Mouse (Mus musculus): ENCODE measurements around the gene Rsl1d1. TPM values are rescaled to one million over a fixed set of nuclear protein-coding genes. Genes with fewer than 3 reads are reported as not detected.

Rsl1d1 gene
- total RNA-seq (2014; rRNA removed) (25.0 and 28.7 TPM in 2 replicates), polyA plus RNA-seq (2012; rRNA removed) (4.2 and 4.5 TPM in 2 replicates)

DNA sequence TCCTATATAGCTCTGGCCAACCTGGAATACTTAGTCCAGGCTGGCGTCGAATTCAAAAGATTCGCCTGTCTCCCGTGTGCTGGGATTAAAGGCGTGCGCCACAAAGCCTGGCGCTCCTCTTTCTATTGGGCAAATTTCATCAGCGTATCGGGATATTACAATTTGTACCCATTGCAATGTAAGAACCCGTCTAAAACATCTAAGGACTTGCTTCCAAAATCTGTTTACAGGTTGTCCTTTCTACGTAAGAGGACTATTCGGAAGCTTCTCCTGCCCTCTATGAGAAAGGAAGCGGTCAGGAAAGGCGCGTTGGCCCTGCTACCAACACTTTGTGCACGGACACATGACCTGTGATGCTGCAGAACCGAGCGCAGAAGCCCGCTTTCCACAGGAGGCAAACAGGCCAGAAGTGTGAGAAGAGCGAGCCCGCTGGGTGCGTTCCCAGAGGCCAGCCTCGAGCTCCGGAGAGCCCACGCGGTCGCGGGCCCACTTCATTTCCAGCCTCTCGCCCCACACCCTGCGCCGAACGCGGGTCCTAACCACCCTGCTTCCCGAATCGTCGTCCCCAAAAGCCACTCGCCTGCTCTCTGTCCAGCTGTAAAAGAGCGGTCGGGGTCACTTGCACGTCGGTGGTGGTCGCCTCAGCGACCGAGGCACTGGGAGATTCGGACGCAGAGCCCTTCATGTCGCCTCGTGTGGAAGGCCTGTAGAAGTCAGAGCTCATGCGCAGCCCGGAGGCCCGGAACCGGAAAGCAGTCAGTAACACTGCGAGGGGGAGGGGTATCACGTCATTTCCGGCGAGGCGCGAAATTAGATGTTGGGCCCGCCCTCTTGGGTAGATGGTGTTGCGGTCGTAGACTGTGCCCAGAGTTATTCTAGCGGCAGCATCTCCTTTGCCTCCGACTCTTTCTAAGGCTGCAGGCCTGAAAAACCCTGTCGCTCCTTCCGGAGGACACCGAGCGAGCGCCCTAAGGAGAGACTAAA is at the start of gene Rsl1d1:
Gene Rsl1d1, minus strand, starts transcription at position 761 of the 984 bp plus-strand sequence.
- Histone ChIP-seq H3K79me2 (ENCODE audit: control insufficient read depth, insufficient read depth, low read length) (no peaks in the 10 kb centered on the region), H3K4me1 (ENCODE audit: control insufficient read depth, insufficient read depth, low read length) (peaks cover 4% of the 10 kb centered on the region), H3K27ac (replicated peaks; ENCODE audit: insufficient read depth, low read depth, low read length) (peak within 1 kb of the TSS; percentile 74), H3K4me3 (ENCODE audit: insufficient read depth, low read depth, low read length) (peak within 1 kb of the TSS; percentile 78), H3K9ac (ENCODE audit: low read depth, low read length) (peak within 1 kb of the TSS; percentile 82), H3K27me3 (ENCODE audit: control insufficient read depth, insufficient read depth, low read length) (no peaks in the 10 kb centered on the region), H3K36me3 (ENCODE audit: control insufficient read depth, insufficient read depth, low read length) (peaks cover 24% of the 10 kb centered on the region)
- TF ChIP-seq POLR2A (IDR thresholded peaks at IDR 0.05; ENCODE audit: extremely low read depth, insufficient read depth, low read length) (peak; percentile 59), CTCF (IDR thresholded peaks at IDR 0.05; ENCODE audit: low read depth, low read length) (no peak)
- under 1% methylated on average over 68 of the region's 68 CpGs for WGBS
- peak; percentile 86 for DNase-seq (ENCODE audit: extremely low read depth, low read depth, low spot score)

GRCm38 (mm10) chr16:11247791-11248190 is 44.7 kb upstream of the Rsl1d1 start:
- peak overlapping the region; percentile 33 for H3K27ac ChIP-seq (replicated peaks; ENCODE audit: insufficient read depth, low read depth, low read length)
- no peaks in the 10 kb centered on the region for H3K36me3 ChIP-seq (ENCODE audit: control insufficient read depth, insufficient read depth, low read length)
- peaks cover 33% of the 10 kb centered on the region for H3K79me2 ChIP-seq (ENCODE audit: control insufficient read depth, insufficient read depth, low read length)
- TF ChIP-seq POLR2A (IDR thresholded peaks at IDR 0.05; ENCODE audit: extremely low read depth, insufficient read depth, low read length) = no peak
- H3K4me1 ChIP-seq (ENCODE audit: control insufficient read depth, insufficient read depth, low read length) = peaks cover 30% of the 10 kb centered on the region
- WGBS = 8% methylated on average over 2 of the region's 2 CpGs
- peak; percentile 63 for DNase-seq (ENCODE audit: extremely low read depth, low read depth, low spot score)
- no peak overlapping the region for H3K4me3 ChIP-seq (ENCODE audit: insufficient read depth, low read depth, low read length)
- H3K9ac ChIP-seq (ENCODE audit: low read depth, low read length) = no peak overlapping the region
- H3K27me3 ChIP-seq (ENCODE audit: control insufficient read depth, insufficient read depth, low read length) = no peaks in the 10 kb centered on the region

DNA sequence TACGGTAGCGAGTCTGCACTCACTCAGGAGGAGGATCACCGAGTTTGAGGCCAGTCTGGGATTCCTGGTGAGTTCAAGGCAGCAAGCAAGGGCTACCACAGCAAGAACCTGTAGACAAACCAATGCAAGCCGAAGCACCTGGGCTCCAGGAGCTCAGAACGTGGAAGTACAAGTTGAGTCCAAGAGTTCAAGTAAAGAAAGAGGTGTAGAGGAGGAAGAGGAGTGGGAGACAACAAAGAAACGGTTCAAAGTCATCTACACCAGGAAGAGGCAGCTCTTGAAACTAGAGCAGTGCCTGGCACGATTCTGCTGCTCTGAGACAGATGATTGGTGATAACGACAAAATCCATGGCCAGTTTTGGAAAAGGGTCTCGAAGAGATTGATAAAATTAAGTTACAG is 42.6 kb upstream of the Rsl1d1 start:
- DNase-seq (ENCODE audit: extremely low read depth, low read depth, low spot score) = no peak
- H3K4me1 ChIP-seq (ENCODE audit: control insufficient read depth, insufficient read depth, low read length) = peaks cover 27% of the 10 kb centered on the region
- peaks cover 32% of the 10 kb centered on the region for H3K79me2 ChIP-seq (ENCODE audit: control insufficient read depth, insufficient read depth, low read length)
- no peak overlapping the region for H3K27ac ChIP-seq (replicated peaks; ENCODE audit: insufficient read depth, low read depth, low read length)
- no peak overlapping the region for H3K9ac ChIP-seq (ENCODE audit: low read depth, low read length)
- WGBS = 70% methylated on average over 9 of the region's 9 CpGs
- no peak overlapping the region for H3K4me3 ChIP-seq (ENCODE audit: insufficient read depth, low read depth, low read length)
- H3K27me3 ChIP-seq (ENCODE audit: control insufficient read depth, insufficient read depth, low read length) = no peaks in the 10 kb centered on the region
- TF ChIP-seq POLR2A (IDR thresholded peaks at IDR 0.05; ENCODE audit: extremely low read depth, insufficient read depth, low read length) (no peak), CTCF (IDR thresholded peaks at IDR 0.05; ENCODE audit: low read depth, low read length) (no peak)
- no peaks in the 10 kb centered on the region for H3K36me3 ChIP-seq (ENCODE audit: control insufficient read depth, insufficient read depth, low read length)

- no peak overlapping the region for H3K27ac ChIP-seq (replicated peaks; ENCODE audit: insufficient read depth, low read depth, low read length)
These were observed 39.3 kb upstream of the Rsl1d1 start for GRCm38 (mm10) chr16:11242401-11242800.

GRCm38 (mm10) chr16:11217801-11218200 is 14.7 kb upstream of the Rsl1d1 start:
- TF ChIP-seq POLR2A (IDR thresholded peaks at IDR 0.05; ENCODE audit: extremely low read depth, insufficient read depth, low read length) (no peak), CTCF (IDR thresholded peaks at IDR 0.05; ENCODE audit: low read depth, low read length) (no peak)
- H3K4me1 ChIP-seq (ENCODE audit: control insufficient read depth, insufficient read depth, low read length) = no peaks in the 10 kb centered on the region
- peaks cover 33% of the 10 kb centered on the region for H3K36me3 ChIP-seq (ENCODE audit: control insufficient read depth, insufficient read depth, low read length)
- WGBS = 86% methylated on average over 3 of the region's 3 CpGs
- no peak for DNase-seq (ENCODE audit: extremely low read depth, low read depth, low spot score)
- no peak overlapping the region for H3K9ac ChIP-seq (ENCODE audit: low read depth, low read length)
- H3K27me3 ChIP-seq (ENCODE audit: control insufficient read depth, insufficient read depth, low read length) = no peaks in the 10 kb centered on the region
- no peaks in the 10 kb centered on the region for H3K79me2 ChIP-seq (ENCODE audit: control insufficient read depth, insufficient read depth, low read length)
- no peak overlapping the region for H3K27ac ChIP-seq (replicated peaks; ENCODE audit: insufficient read depth, low read depth, low read length)
- H3K4me3 ChIP-seq (ENCODE audit: insufficient read depth, low read depth, low read length) = no peak overlapping the region

More at GRCm38 (mm10) chr16:11242401-11242800, 39.3 kb upstream of the Rsl1d1 start:
- no peak for DNase-seq (ENCODE audit: extremely low read depth, low read depth, low spot score)
- H3K79me2 ChIP-seq (ENCODE audit: control insufficient read depth, insufficient read depth, low read length) = peaks cover 19% of the 10 kb centered on the region
- 31% methylated on average over 1 of the region's 1 CpGs for whole genome bisulfite sequencing
- H3K36me3 ChIP-seq (ENCODE audit: control insufficient read depth, insufficient read depth, low read length) = peaks cover 11% of the 10 kb centered on the region
- TF ChIP-seq POLR2A (IDR thresholded peaks at IDR 0.05; ENCODE audit: extremely low read depth, insufficient read depth, low read length) = no peak
- no peak for TF ChIP-seq CTCF (IDR thresholded peaks at IDR 0.05; ENCODE audit: low read depth, low read length)
- no peak overlapping the region for H3K4me3 ChIP-seq (ENCODE audit: insufficient read depth, low read depth, low read length)
- H3K27me3 ChIP-seq (ENCODE audit: control insufficient read depth, insufficient read depth, low read length) = no peaks in the 10 kb centered on the region
- H3K4me1 ChIP-seq (ENCODE audit: control insufficient read depth, insufficient read depth, low read length) = peaks cover 15% of the 10 kb centered on the region
- H3K9ac ChIP-seq (ENCODE audit: low read depth, low read length) = no peak overlapping the region
